Mouse (Mus musculus) adrenal gland, adult 2 months (tissue): Measurements from ENCODE around the gene Ciz1. TPM values are rescaled to one million over a fixed set of nuclear protein-coding genes. Genes with fewer than 3 reads are reported as not detected.

Experiments used
- DNase-seq: peaks from one replicate; pipeline ENCODE4 v3.0.0; 2021
- microRNA-seq, 2 experiments: library from miRNA; unstranded; fragments of <30 nt; microRNA quantifications; one replicate each; pipeline ENCODE4 v1.2.0; 2021
- polyA plus RNA-seq: library from polyadenylated mRNA; depleted of rRNA; stranded (reverse); fragments of >200 nt; gene quantifications from 2 replicates; pipeline ENCODE4 v1.2.3, GENCODE M21; 2012; rRNA removed
- total RNA-seq, 2 experiments: library from RNA; stranded (reverse); gene quantifications; 2 replicates each; pipeline ENCODE4 v1.2.3; 2021

Ciz1 gene
- total and polyA plus RNA-seq, 3 experiments: 54.0 to 303 (median 94.0) TPM

GRCm38 (mm10) chr2:32418430-32419151 is 66.5 kb downstream of the Ciz1 start:
- DNase-seq: no peak

GRCm38 (mm10) chr2:32419359-32419758 is 67.2 kb downstream of the Ciz1 start:
- peak; percentile 93 for DNase-seq

- no peak for DNase-seq
Measured at GRCm38 (mm10) chr2:32420066-32420608, 68.0 kb downstream of the Ciz1 start.

- no peak for DNase-seq
Measured at GRCm38 (mm10) chr2:32420647-32421046, 68.5 kb downstream of the Ciz1 start.

- DNase-seq: peak; percentile 39
Measured at GRCm38 (mm10) chr2:32421851-32422251, 69.7 kb downstream of the Ciz1 start.

- peak; percentile 86 for DNase-seq
Measured at GRCm38 (mm10) chr2:32423481-32424331, 71.6 kb downstream of the Ciz1 start.

- DNase-seq: no peak
Measured at GRCm38 (mm10) chr2:32424796-32425195, 72.7 kb downstream of the Ciz1 start.

- DNase-seq: no peak
Measured at GRCm38 (mm10) chr2:32425568-32425967, 73.4 kb downstream of the Ciz1 start.

- peak; percentile 55 for DNase-seq
Measured at GRCm38 (mm10) chr2:32426141-32426540, 74.0 kb downstream of the Ciz1 start.

- DNase-seq: no peak
Measured at GRCm38 (mm10) chr2:32427720-32428119, 75.6 kb downstream of the Ciz1 start.

- peak; percentile 83 for DNase-seq
Measured at GRCm38 (mm10) chr2:32428262-32428722, 76.2 kb downstream of the Ciz1 start.

- DNase-seq: no peak
Measured at GRCm38 (mm10) chr2:32429215-32429891, 77.2 kb downstream of the Ciz1 start.

Small RNA genes lying within 50 kb of the gene (microRNA-seq; reads per million reads assigned to microRNA genes)
- gene Gm23363 (0.66 to 1.7 reads per million in 2 experiments), gene Mir199b (14.5 to 25.9 reads per million in 2 experiments)

Other genes starting within 250 kb of the Ciz1 start
- 100 to 1,000 TPM in 1 of 2 experiments, 10 to 100 TPM in 1; 93.5 to 104 TPM for gene Prrc2b, start 201.2 kb upstream of the Ciz1 start, total RNA-seq
- gene Prrc2b, start 201.2 kb upstream of the Ciz1 start, polyA plus RNA-seq: 70.0 and 82.7 TPM in 2 replicates
- gene Pomt1, start 115.7 kb upstream of the Ciz1 start, total RNA-seq: 10 to 100 TPM; 32.5 to 40.4 TPM
- 42.8 and 49.6 TPM in 2 replicates for gene Pomt1, start 115.7 kb upstream of the Ciz1 start, polyA plus RNA-seq
- 100 to 1,000 TPM; 116 to 148 TPM for gene Uck1, start 92.2 kb upstream of the Ciz1 start, total RNA-seq
- 202 and 249 TPM in 2 replicates for gene Uck1, start 92.2 kb upstream of the Ciz1 start, polyA plus RNA-seq
- 10 to 100 TPM; 81.1 to 82.9 TPM for gene Golga2, start 64.9 kb upstream of the Ciz1 start, total RNA-seq
- gene Golga2, start 64.9 kb upstream of the Ciz1 start, polyA plus RNA-seq: 25.8 and 31.5 TPM in 2 replicates
- 100 to 1,000 TPM; 324 to 358 TPM for gene Swi5, start 64.3 kb upstream of the Ciz1 start, total RNA-seq
- 317 and 318 TPM in 2 replicates for gene Swi5, start 64.3 kb upstream of the Ciz1 start, polyA plus RNA-seq
- gene Dnm1, start 1.0 kb downstream of the Ciz1 start, total RNA-seq: 10 to 100 TPM; 15.8 to 22.5 TPM
- gene Dnm1, start 1.0 kb downstream of the Ciz1 start, polyA plus RNA-seq: 114 and 144 TPM in 2 replicates
- 100 to 1,000 TPM; 152 to 167 TPM for gene 1110008P14Rik, start 29.6 kb downstream of the Ciz1 start, total RNA-seq
- gene 1110008P14Rik, start 29.6 kb downstream of the Ciz1 start, polyA plus RNA-seq: 1,060 and 1,061 TPM in 2 replicates
- 1 to 10 TPM; 2.2 to 2.8 TPM for gene Lcn2, start 35.9 kb downstream of the Ciz1 start, total RNA-seq
- gene Lcn2, start 35.9 kb downstream of the Ciz1 start, polyA plus RNA-seq: 0.45 and 2.1 TPM in 2 replicates
- 10 to 100 TPM; 55.3 to 69.6 TPM for gene Ptges2, start 43.6 kb downstream of the Ciz1 start, total RNA-seq
- 35.6 and 50.7 TPM in 2 replicates for gene Ptges2, start 43.6 kb downstream of the Ciz1 start, polyA plus RNA-seq
- 1 to 10 TPM; 5.1 to 5.9 TPM for gene Naif1, start 98.1 kb downstream of the Ciz1 start, total RNA-seq
- gene Naif1, start 98.1 kb downstream of the Ciz1 start, polyA plus RNA-seq: 6.1 and 6.6 TPM in 2 replicates
- 10 to 100 TPM; 34.0 to 79.5 TPM for gene Slc25a25, start 99.1 kb downstream of the Ciz1 start, total RNA-seq
- 35.2 and 36.8 TPM in 2 replicates for gene Slc25a25, start 99.1 kb downstream of the Ciz1 start, polyA plus RNA-seq
- gene Fam102a, start 183.0 kb downstream of the Ciz1 start, total RNA-seq: 10 to 100 TPM; 37.1 to 40.8 TPM
- 40.2 and 43.1 TPM in 2 replicates for gene Fam102a, start 183.0 kb downstream of the Ciz1 start, polyA plus RNA-seq
- 10 to 100 TPM; 52.7 to 67.4 TPM for gene Dpm2, start 218.5 kb downstream of the Ciz1 start, total RNA-seq
- 160 and 165 TPM in 2 replicates for gene Dpm2, start 218.5 kb downstream of the Ciz1 start, polyA plus RNA-seq
- under 1 TPM in 1 of 2 experiments, not detected in 1; 0.29 TPM for gene Pip5kl1, start 222.5 kb downstream of the Ciz1 start, total RNA-seq
- 0.10 TPM in 1 of 2 replicates, not detected in the other for gene Pip5kl1, start 222.5 kb downstream of the Ciz1 start, polyA plus RNA-seq
- gene 9430097D07Rik, start 223.4 kb downstream of the Ciz1 start, total RNA-seq: not detected
- not detected in 2 replicates for gene 9430097D07Rik, start 223.4 kb downstream of the Ciz1 start, polyA plus RNA-seq
- 10 to 100 TPM in 1 of 2 experiments, 1 to 10 TPM in 1; 5.6 to 14.5 TPM for gene St6galnac4, start 234.8 kb downstream of the Ciz1 start, total RNA-seq
- gene St6galnac4, start 234.8 kb downstream of the Ciz1 start, polyA plus RNA-seq: 15.4 and 18.5 TPM in 2 replicates
- 10 to 100 TPM; 55.2 to 55.6 TPM for gene St6galnac6, start 247.4 kb downstream of the Ciz1 start, total RNA-seq
- gene St6galnac6, start 247.4 kb downstream of the Ciz1 start, polyA plus RNA-seq: 115 and 122 TPM in 2 replicates